Mouse (Mus musculus) brain, adult 2 months (tissue): ENCODE data around the gene Bhlhb9.
"Not testable (repeated sequence)": the region's sequence is repeated elsewhere in the genome, so short reads cannot be mapped to it uniquely, and the experiment has no call there.

Experiments
- DNase-seq: peaks from one replicate; pipeline ENCODE4 v3.0.0; 2011; ENCODE audit warnings: low read depth, low spot score

Bhlhb9 gene

DNA sequence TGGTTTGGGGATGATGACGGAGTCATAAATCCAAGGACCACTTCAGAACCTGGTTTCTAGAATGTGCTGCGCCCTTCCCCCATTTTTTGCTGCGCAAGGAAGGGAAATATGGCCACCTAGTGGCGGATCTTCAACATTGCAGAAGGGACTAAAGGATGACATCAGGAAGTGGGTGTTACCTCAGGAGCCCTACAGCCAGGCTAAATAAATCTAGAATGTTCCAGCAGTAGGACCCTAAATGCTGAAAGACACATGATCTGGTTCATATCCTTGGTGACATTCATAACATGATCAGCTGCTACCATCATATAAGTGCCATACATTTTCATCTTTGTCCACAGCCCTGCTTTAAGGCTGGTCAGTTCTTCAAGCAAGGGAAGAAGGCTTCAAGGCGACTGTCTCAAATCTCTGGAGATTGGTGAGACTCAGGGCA lies at the start of gene Bhlhb9:
Gene Bhlhb9 (plus strand): TSS at position 383 of the 433 bp plus-strand sequence.
- DNase-seq: peak; percentile 88

DNA sequence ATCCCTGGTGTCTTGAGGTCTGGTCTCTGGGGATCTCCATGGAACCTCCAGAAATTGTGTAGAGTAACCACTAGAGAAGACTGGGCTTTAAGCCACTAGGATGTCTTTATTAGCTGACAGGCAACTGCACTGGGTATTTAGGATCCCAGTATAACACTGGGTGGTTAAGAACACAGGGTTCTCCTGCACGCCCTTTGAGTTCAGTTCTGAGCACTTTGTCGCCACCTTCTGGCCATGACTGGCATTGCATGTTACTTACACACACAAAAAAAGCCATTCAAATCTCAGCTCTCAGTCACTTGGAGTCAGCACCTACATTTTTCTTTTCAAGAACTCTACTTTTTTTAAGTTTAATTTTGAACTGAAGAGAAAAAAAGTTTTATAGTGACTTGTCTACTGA lies 44.6 kb upstream of the Bhlhb9 start:
- peak; percentile 83 for DNase-seq

DNA sequence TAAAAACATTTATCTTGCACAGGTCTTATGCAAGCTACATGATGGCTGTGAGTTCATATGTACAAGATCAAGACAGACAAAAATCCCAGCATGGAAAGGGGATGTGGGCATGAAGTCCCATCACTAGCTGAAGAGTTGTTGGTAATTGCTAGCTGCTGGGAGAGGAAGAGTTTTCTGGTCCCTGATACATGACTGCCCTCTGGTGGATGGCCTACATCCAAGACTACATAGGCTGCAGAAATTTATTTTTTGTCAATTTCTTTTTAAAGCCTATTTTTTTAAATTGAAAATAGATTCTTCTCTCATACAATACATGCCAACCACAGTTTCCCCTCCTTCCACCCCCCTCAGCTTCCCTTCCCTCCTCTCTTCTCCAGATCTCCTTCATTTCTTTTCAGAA lies 35.7 kb upstream of the Bhlhb9 start:
- peak; percentile 65 for DNase-seq

DNA sequence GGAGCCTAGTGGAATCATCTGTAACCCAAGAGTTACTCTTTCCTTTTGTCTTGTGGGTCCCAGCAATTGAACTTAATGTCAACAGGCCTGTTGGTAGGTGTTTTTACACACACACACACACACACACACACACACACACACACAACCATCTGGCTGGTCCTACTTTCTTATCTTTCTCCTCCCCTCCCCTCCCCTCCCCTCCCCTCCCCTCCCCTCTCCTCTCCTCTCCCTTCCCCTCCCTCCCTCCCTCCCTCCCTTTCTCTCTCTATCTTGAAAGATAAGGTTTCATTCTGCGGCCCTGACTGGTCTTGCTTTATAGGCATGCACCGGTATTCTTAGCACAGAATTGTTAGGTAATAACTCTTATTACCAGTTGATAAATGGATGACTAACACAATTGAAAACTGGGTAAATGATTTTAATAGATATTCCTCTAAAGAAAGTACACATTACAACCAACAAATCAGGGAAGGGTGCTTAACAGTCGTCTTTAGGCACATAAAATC lies 29.3 kb upstream of the Bhlhb9 start:
- no peak for DNase-seq

DNA sequence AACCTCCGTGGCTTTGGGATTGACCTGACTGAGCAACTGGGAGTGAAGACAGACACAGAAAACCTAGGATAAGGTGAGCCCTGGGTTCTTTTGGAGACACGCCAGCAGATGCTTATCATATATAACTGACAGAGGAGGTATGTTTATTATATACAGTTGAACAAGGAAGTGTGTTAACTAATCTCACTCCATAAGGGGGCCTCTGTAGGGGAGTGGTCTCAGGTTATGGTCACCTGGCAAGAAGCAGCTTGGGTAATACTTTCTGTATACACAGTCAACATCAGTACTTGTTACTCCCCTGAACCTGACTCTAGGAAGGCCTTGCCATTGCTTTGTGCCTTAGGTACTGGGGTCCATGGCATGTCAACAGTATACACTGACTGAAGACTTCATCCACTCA lies 28.8 kb upstream of the Bhlhb9 start:
- no peak for DNase-seq

DNA sequence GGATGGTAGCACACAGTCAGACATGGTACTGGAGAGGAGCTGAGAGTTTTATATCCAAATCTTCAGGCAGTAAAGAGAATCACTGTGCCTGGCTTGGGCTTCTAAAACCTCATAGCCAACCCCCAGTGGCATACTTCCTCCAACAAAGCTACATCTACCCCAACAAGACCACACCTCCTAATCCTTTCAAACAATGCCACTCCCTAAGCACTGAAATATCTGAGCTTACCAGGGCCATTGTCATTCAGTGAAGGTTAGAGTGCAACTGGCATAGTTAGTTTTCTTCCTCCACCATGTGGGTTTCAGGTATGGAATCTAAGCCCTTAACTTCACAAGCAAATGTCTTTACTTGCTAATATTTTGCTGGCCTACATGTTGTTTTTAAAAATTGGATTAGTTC lies 5.9 kb upstream of the Bhlhb9 start:
- no peak for DNase-seq

DNA sequence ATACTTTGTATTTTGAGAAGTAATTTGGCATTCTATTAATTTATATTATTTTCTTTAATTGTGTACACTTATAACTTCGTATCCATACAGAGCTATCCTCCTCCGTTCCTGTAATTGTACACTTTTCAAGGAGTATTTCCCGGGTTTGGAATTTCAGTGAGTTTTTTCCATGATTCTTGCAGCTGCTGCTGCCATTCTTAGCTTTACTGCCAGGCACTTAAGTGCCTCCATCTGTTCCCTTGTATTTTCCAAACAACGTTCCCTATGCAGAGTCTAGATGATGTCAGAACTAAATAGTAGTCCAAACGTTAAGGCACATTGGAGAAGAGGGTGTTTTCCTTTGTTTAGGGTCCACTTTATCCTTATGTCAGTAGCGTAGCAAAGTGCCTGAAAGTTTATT lies 5.1 kb upstream of the Bhlhb9 start:
- DNase-seq: peak; percentile 60

DNA sequence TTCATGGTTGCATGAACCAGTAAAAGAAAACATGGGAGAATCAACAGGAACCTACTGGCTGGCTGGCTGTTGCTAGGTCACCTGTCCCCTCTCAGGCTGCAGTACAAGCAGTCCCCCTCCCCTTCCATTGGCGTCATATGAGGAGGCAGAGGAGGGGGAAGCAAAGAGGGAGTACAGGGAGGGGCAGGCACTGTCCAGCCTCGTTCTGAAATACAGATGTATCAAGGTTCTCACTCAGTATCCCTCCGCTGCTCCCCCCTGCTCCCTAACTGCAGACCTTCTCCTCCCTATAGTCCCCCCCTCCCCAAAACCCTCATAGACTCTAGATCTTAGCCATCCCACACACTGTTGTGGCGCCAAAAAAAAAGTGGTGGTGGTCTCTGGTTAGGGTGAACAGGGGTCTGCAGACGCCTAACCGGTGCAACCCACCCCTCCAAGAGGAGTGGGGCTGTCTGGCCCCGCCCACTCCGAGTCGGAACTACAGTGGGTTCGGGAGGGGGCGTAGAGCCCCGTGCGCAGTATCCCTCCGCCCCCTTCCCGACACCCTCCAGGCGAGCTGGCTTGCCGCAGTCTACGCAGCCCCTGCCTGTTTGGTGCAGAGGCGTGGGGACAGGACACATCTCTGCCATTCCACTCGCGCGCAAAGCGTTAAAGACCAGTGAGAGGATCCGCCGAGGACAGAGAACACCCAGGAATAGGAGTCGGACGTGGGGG lies 1.6 kb upstream of the Bhlhb9 start:
- DNase-seq: peak; percentile 78

DNA sequence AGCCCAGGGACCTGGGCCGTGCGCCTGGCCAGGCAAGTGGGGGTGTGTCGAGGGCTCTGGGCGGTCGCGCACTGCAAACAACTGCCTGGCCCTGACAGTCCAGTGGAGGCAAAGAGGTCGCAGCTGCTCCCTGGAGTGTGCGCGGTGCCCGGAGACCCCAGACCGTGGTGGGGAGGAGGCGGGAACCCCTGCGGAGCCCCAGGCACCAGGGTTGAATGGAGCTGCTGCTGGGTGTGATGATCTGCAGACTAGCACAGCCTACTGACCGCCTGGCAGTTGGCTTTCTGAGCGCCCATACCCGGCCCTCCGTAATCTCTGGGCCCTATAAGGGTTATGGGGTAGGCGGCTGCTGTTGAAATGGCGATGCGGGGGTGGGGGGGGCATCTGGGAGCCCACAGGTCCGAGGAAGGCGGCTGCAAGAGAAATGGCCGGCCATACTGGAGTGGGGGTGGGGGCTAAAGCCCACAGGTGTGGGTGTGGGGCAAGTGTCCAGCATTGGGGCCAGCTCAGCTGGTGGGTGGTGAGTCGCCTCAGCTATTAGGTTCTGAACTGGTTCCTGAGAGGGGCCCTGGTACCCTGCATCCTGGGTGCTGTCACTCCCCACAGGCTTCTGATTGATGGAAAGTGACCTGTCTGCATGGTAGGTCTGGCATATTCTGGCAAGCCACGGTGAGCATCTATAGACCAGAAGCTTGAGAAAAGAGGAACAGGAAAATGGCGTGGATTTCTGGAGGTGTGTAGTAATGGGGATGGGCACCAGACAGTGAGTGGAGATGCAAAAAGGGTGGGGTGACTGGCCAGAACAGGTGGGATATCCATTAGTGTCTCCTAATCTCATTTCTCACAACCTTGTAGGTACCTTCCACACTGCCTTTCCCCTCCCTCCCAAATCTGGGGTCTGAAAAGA lies 836 bp upstream of the Bhlhb9 start:
- peak; percentile 22 for DNase-seq

DNA sequence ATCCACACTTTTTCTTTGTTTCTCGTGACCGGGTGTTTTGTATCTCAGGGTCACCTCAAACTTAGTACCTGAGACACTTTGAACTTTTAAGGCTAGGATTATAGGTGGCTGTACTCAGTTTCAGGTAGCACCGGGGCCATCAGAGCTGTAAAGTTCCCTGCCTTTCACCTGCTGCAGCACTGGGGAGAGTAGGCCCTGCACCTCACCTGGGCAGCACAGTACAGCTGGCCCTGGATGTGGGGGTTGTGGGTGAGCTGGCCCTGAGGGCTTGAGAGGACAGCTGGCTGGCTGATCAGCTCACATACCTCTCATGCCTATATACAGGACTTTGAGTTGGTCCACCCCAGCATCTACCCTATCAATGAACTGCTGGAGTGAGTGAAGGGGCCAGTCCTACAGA lies 6.8 kb downstream of the Bhlhb9 start:
- no peak for DNase-seq

DNA sequence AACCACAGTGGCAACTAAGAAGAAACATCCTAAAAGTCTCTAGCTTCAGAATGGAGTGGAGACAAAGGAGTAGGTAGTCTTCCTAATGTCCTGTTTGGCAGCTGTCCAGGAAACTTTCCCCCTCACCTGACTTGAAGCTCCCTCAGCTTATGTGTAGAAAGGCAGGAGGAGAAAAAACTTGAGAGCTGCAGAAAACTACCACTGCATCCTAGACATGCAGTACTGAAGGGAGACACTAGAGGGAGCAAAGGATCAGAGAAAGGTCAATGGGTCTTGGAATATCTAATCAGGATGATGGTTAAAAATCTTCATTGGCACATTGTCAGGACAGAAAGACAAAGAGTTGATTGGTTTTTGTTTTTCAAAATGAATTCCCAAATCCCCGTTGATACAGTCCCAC lies 8.4 kb downstream of the Bhlhb9 start:
- DNase-seq: peak; percentile 62

DNA sequence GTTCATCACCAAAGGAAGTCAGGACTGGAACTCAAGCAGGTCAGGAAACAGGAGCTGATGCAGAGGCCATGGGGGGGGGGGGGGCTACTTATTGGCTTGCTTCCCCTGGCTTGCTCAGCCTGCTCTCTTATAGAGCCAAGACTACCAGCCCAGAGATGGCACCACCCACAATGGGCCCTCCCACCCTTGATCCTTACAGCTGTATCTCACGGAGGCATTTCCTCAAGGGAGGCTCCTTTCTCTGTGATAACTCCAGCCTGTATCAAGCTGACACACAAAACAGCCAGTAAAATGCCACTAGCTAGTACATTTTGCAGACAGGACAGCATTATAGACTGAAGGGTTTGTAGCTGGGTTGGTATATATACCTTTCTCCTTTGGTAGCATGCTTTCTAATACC lies 38.5 kb downstream of the Bhlhb9 start:
- DNase-seq: not testable (repeated sequence)

DNA sequence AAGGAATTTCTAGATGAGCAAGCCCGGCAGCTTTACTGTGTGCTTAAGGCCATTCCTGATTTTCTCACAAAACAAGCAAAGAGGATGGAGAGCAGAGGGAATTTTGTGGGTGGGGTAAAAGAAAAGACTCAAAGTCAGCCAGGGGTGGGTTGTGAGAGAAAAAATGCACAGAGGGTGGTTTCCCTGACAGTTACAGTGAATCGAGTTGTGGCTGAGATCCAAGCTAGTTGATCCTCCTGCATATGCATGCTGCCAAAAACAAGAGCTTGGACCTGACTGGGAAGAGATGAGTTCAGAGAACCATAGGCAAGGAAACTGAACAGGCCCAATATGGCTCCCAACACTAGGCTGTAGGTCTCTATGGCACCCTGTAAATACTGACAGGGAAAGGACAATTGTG lies 40.5 kb downstream of the Bhlhb9 start:
- peak; percentile 57 for DNase-seq

DNA sequence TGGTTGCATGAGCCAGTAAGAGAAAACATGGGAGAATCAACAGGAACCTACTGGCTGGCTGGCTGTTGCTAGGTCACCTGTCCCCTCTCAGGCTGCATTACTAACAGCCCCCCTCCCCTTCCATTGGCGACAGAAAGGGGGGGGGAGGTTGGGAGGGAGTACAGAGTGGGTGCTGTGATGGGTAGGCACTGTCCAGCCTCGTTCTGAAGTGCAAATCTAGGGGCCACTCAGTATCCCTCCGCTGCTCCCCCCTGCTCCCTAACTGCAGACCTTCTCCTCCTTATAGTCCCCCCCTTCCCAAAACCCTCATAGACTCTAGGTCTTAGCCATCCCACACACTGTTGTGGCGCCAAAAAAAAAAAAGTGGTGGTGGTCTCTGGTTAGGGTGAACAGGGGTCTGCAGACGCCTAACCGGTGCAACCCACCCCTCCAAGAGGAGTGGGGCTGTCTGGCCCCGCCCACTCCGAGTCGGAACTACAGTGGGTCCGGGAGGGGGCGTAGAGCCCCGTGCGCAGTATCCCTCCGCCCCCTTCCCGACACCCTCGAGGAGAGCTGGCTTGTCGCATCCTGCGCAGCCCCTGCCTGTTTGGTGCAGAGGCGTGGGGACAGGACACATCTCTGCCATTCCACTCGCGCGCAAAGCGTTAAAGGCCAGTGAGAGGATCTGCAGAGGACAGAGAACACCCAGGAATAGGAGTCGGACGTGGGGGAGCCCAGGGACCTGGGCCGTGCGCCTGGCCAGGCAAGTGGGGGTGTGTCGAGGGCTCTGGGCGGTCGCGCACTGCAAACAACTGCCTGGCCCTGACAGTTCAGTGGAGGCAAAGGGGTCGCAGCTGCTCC lies 41.3 kb downstream of the Bhlhb9 start, which contains the start of gene Gprasp2:
Gene Gprasp2 (plus strand): TSS at position 514 of the 840 bp plus-strand sequence.
- DNase-seq: peak; percentile 71

DNA sequence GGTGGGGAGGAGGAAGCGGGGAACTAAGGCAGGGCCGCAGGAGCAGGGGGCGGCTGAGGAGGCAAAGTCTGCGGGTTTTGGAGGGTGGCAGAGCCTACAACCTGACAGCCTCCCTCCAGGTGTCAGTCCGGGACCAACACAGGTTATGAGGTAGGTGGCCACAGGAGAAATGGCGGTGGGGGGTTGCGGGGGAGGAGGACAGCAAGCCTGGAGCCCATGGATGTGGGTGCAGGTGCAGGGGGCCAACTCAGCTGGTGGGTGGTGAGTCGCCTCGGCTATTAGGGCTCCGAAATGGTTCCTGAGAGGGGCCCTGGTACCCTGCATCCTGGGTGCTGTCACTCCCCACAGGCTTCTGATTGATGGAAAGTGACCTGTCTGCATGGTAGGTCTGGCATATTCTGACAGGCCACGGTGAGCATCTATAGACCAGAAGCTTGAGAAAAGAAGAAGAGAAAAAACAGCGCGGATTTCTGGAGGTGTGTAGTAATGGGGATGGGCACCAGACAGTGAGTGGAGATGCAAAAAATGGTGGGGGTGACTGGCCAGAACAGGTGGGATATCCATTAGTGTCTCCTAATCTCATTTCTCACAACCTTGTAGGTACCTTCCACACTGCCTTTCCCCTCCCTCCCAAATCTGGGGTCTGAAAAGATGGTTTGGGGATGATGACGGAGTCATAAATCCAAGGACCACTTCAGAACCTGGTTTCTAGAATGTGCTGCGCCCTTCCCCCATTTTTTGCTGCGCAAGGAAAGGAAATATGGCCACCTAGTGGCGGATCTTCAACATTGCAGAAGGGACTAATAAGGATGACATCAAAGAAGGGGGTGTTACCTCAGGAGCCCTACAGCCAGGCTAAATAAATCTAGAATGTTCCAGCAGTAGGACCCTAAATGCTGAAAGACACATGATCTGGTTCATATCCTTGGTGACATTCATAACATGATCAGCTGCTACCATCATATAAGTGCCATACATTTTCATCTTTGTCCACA lies 42.3 kb downstream of the Bhlhb9 start:
- peak; percentile 83 for DNase-seq

DNA sequence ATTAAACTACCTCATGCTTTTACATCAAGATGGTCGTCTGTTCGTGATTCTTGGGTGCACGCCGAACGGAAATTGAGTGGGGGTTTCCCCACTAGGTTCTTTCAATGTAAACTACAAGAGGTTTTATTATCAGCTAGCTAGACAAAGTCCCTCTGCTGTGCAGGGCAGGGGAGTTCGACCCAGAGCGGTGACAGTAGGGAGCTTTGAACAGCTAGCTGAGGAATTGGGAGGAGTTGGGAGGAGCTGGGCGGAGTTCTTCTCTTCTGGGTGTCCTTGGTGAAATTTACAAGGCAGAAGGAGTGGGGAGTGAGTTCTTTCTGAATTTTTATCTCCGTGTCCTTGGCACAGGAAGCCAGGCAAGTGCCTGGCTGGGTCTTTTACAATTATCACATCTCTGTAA lies 69.4 kb downstream of the Bhlhb9 start:
- not testable (repeated sequence) for DNase-seq

DNA sequence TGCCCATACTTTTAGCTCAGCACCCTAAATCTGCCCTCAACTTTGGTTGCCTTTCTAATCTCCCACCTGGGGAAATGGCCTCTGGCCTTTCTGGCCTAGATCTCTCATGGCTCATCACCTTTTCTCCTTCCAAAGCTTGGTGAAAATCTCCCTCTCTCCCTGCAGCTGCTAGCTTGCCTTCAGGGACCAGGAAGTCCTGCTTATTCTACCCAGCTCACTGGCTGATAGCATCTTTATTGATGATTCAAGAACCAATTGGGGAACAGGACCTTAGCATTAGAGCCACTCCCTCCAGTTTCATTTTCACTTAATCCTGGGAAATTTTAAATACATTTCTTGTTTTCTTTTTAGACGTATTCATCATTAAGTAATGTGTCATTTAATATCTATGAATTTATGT lies 79.3 kb downstream of the Bhlhb9 start:
- DNase-seq: no peak

DNA sequence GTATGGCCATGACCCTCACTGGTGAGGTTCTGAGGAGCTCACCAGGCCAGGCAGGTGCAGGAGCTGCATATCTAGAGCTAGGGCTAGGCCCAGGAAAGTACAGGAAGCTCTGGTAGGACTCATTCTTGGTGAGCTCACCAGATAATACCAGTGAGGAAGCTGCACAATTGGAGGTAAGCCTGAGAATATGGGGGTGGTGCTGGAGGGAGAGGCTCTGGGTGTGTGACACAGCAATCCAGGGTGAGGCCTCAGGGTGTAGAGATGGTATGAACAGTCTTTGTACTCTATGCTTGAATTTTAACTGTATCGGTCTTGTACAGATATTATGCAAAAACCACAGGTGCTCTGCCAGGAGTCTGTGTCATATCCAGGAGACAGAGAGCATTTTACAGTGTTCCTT lies 82.2 kb downstream of the Bhlhb9 start:
- DNase-seq: peak; percentile 5

DNA sequence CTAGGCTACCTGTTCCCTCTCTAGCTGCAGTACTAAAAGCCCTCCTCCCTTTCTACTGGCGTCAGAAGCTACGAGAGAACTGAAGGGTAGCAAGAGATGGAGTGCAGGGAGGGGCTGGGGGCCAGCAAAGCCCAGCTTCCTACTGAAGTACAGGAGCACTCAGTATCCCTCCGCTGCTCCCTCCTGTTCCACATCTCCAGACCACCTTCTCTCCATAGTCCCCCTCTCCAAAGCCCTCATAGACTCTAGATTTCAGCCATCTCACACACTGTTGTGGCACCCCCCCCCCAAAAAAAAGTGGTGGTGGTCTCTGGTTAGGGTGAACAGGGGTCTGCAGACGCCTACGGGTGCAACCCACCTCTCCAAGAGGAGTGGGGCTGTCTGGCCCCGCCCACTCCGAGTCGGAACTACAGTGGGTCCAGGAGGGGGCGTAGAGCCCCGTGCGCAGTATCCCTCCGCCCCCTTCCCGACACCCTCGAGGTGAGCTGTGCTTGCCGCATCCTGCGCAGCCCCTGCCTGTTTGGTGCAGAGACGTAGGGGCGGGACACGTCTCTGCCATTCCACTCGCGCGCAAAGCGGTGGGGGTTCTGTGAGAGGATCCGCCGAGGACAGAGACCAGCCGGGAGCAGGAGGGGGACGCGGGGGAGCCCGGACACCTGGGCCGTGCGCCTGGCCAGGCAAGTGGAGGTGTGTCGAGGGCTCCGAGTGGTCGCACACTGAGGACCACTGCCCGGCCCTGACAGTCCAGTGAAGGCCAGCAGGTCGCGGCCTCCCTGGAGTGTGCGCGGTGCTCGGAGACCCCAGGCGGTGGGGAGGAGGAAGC lies 88.2 kb downstream of the Bhlhb9 start:
- DNase-seq: peak; percentile 92

DNA sequence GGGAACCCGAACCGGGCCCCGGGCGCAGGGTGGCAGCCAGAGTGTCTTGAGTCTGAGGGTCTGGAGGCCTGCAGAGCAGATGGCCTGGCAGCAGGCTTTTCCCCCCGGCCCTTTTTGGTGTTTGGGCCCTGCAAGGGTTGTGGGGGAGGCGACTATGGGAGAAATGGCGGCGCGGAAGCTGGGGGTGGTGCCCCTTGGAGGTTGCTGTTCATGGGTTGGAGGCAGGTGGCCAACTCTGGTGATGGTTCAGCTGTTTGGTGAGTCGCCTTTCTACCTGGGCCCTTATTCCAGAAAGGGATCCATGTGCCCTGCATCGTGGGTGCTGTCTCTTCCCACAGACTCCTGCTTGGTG lies 88.8 kb downstream of the Bhlhb9 start:
- peak; percentile 62 for DNase-seq
